Comparison of ENCODE assay signal across 8 mouse cellular contexts in genomic region chr1:169919211-169919610, GRCm38 (mm10). TPM values are rescaled to one million over a fixed set of nuclear protein-coding genes. Genes with fewer than 3 reads are reported as not detected.
DNase-seq lines count a peak whose midpoint lies in the region; ATAC-seq and TF ChIP-seq lines count a peak whose summit lies in the region.

No protein-coding gene starts in this region.

- no peak overlapping the region for H3K4me3 ChIP-seq in thymus, adult 2 months (ENCODE audit: control insufficient read depth, insufficient read depth, low read length)
- H3K4me3 ChIP-seq in limb, embryonic 14.5 days (replicated peaks; ENCODE audit: low read length) = no peak overlapping the region
- H3K4me3 ChIP-seq in midbrain, embryonic 15.5 days = no peak overlapping the region

- no peaks in the 10 kb centered on the region for H3K9me3 ChIP-seq in limb, embryonic 14.5 days (ENCODE audit: control insufficient read depth, low read length)
- H3K9me3 ChIP-seq in midbrain, embryonic 15.5 days = no peaks in the 10 kb centered on the region

- TF ChIP-seq CTCF in thymus, adult 2 months (IDR thresholded peaks at IDR 0.05; ENCODE audit: borderline replicate concordance, control insufficient read depth, extremely low read depth, insufficient read depth, low read length, poor library complexity) = no peak

- H3K27me3 ChIP-seq in thymus, adult 2 months (ENCODE audit: control insufficient read depth, insufficient read depth, low read length) = no peaks in the 10 kb centered on the region
- H3K27me3 ChIP-seq in limb, embryonic 14.5 days (ENCODE audit: control insufficient read depth, insufficient read depth, low read length) = no peaks in the 10 kb centered on the region
- no peaks in the 10 kb centered on the region; the same call in 1 of the 2 replicates for H3K27me3 ChIP-seq in midbrain, embryonic 15.5 days (replicated peaks)
- H3K27me3 ChIP-seq in splenic B cell, adult 2 months (ENCODE audit: control insufficient read depth, insufficient read depth, low read length, poor library complexity, severe bottlenecking) = no peaks in the 10 kb centered on the region; the same call in 1 of the 2 replicates

- H3K4me1 ChIP-seq in thymus, adult 2 months (replicated peaks; ENCODE audit: control insufficient read depth, insufficient read depth, low read length) = no peaks in the 10 kb centered on the region
- peaks cover 10% of the 10 kb centered on the region for H3K4me1 ChIP-seq in limb, embryonic 14.5 days (ENCODE audit: control insufficient read depth, insufficient read depth, low read length)
- 0 out of 2 replicates have a peak, but pooled peaks cover 3% of the 10 kb centered on the region for H3K4me1 ChIP-seq in midbrain, embryonic 15.5 days

- ATAC-seq in granulocyte monocyte progenitor cell, adult 5-6 weeks (replicated peaks; ENCODE audit: poor library complexity, severe bottlenecking) = peak; percentile 86
- ATAC-seq in limb, embryonic 14.5 days (ENCODE audit: low FRiP score, low read depth) = peak; percentile 73
- ATAC-seq in midbrain, embryonic 15.5 days (replicated peaks) = peak; percentile 69; the same call in 1 of the 2 replicates

- TF ChIP-seq POLR2A in thymus, adult 2 months (IDR thresholded peaks at IDR 0.05; ENCODE audit: control insufficient read depth, extremely low read depth, insufficient read depth, low read length, poor library complexity) = no peak
- TF ChIP-seq POLR2A in limb, embryonic 14.5 days (IDR thresholded peaks at IDR 0.05; ENCODE audit: borderline replicate concordance, extremely low read depth, insufficient read depth, insufficient read length) = no peak

- peak; percentile 34 for DNase-seq in thymus, adult 2 months
- DNase-seq in thymus, adult 18-20 months = no peak
- DNase-seq in embryo, embryonic 11 days = peak; percentile 84
- peak; percentile 39 to 86 for DNase-seq in kidney, adult 8-10 months
- DNase-seq in limb, embryonic 14.5 days (ENCODE audit: low spot score) = peak; percentile 77
- DNase-seq in splenic B cell, adult 2 months (ENCODE audit: low read depth, low spot score) = peak; percentile 45

- no peaks in the 10 kb centered on the region for H3K36me3 ChIP-seq in thymus, adult 2 months (ENCODE audit: control insufficient read depth, insufficient read depth, low read length)
- H3K36me3 ChIP-seq in limb, embryonic 14.5 days (ENCODE audit: control insufficient read depth, insufficient read depth, low read length) = no peaks in the 10 kb centered on the region
- no peaks in the 10 kb centered on the region for H3K36me3 ChIP-seq in midbrain, embryonic 15.5 days (replicated peaks)
- no peaks in the 10 kb centered on the region; the same call in 1 of the 2 replicates for H3K36me3 ChIP-seq in splenic B cell, adult 2 months (ENCODE audit: control insufficient read depth, insufficient read depth, low read length, poor library complexity, severe bottlenecking)

- 7% methylated on average over 11 of the region's 11 CpGs for WGBS in thymus, adult 2 months
- 3% methylated on average over 11 of the region's 11 CpGs for WGBS in limb, embryonic 14.5 days
- 4% methylated on average over 11 of the region's 11 CpGs for WGBS in midbrain, embryonic 15.5 days

- peak overlapping the region; percentile 32 for H3K9ac ChIP-seq in limb, embryonic 14.5 days (ENCODE audit: low read depth, low read length, severe bottlenecking)
- H3K9ac ChIP-seq in midbrain, embryonic 15.5 days = no peak overlapping the region

- no peak overlapping the region for H3K27ac ChIP-seq in thymus, adult 2 months (ENCODE audit: control insufficient read depth, insufficient read depth, low read length)
- H3K27ac ChIP-seq in limb, embryonic 14.5 days (replicated peaks; ENCODE audit: low read depth, low read length) = no peak overlapping the region
- H3K27ac ChIP-seq in midbrain, embryonic 15.5 days = no peak overlapping the region

- H3K4me2 ChIP-seq in limb, embryonic 14.5 days (replicated peaks; ENCODE audit: low read depth, low read length, severe bottlenecking) = peak overlapping the region; percentile 29; the same call in 1 of the 2 replicates
- H3K4me2 ChIP-seq in midbrain, embryonic 15.5 days = no peak overlapping the region

RNA-seq across cellular contexts. Expression of gene Ccdc190, which starts 9.2 kb away (rescaled TPM):
- polyA plus RNA-seq in thymus, adult 2 months (2012; rRNA removed) = 0.23 and 0.43 TPM in 2 replicates
- total RNA-seq in granulocyte monocyte progenitor cell, adult 5-6 weeks (2014; fragmentation: Nextera tagmentation) = not detected in 2 replicates
- not detected in 2 replicates for total RNA-seq in granulocyte monocyte progenitor cell, adult 5-6 weeks (2017)
- 0.20 and 0.24 TPM in 2 replicates for polyA plus RNA-seq in limb, embryonic 14.5 days (2012; rRNA removed)
- polyA plus RNA-seq in limb, embryonic 14.5 days (2014; fragmentation: Nextera tagmentation; extraction: Ambion mirVana) = 0.28 TPM in 1 of 2 replicates, not detected in the other
- 3.3 and 4.4 TPM in 2 replicates for polyA plus RNA-seq in midbrain, embryonic 15.5 days (2015; fragmentation: Nextera tagmentation; extraction: Ambion mirVana)

RNA-seq across cellular contexts. Expression of gene Hsd17b7, which starts 49.8 kb away (rescaled TPM):
- polyA plus RNA-seq in thymus, adult 2 months (2012; rRNA removed) = 3.9 and 4.8 TPM in 2 replicates
- 1.8 and 2.9 TPM in 2 replicates for total RNA-seq in granulocyte monocyte progenitor cell, adult 5-6 weeks (2014; fragmentation: Nextera tagmentation)
- 3.7 and 6.9 TPM in 2 replicates for total RNA-seq in granulocyte monocyte progenitor cell, adult 5-6 weeks (2017)
- polyA plus RNA-seq in limb, embryonic 14.5 days (2012; rRNA removed) = 10.7 and 13.1 TPM in 2 replicates
- polyA plus RNA-seq in limb, embryonic 14.5 days (2014; fragmentation: Nextera tagmentation; extraction: Ambion mirVana) = 14.6 and 19.2 TPM in 2 replicates
- 19.5 and 19.9 TPM in 2 replicates for polyA plus RNA-seq in midbrain, embryonic 15.5 days (2015; fragmentation: Nextera tagmentation; extraction: Ambion mirVana)

Comparison
In these comparisons a context has a peak if more than half of its experiments do, and no peak if none do; other contexts are left out.
1. DNase-seq: peak in thymus, adult 2 months (single experiment), embryo, embryonic 11 days (single experiment), kidney, adult 8-10 months (2 of 2), limb, embryonic 14.5 days (single experiment) and splenic B cell, adult 2 months (single experiment); none in thymus, adult 18-20 months (0 of 2).
2. Peak in every context shown above with its lines, with median percentiles within 50 percentile points of each other: ATAC-seq.